Mouse (Mus musculus) heart, adult 2 months (tissue): ENCODE results near the gene Slc25a51. TPM values are rescaled to one million over a fixed set of nuclear protein-coding genes. Genes with fewer than 3 reads are reported as not detected.

Experiments
- DNase-seq, 2 experiments: peaks; one replicate each; pipeline ENCODE4 v3.0.0; 2021
- H3K27ac ChIP-seq: fragments of 200-600 bp; 2 replicates; pipeline ENCODE4 v1.8.1; 2022
- H3K27me3 ChIP-seq: fragments of 200-500 bp; 2 replicates; pipeline ENCODE4 v1.6.1; 2012; ENCODE audit warnings: mild to moderate bottlenecking, low read length, inconsistent platforms, mixed read lengths; ENCODE audit not compliant: control insufficient read depth, insufficient read depth
- H3K36me3 ChIP-seq: fragments of 200-500 bp; 2 replicates; pipeline ENCODE4 v1.6.1; 2012; ENCODE audit warnings: low read length, inconsistent platforms; ENCODE audit not compliant: control insufficient read depth, insufficient read depth
- H3K4me1 ChIP-seq: fragments of 200-500 bp; 2 replicates; pipeline ENCODE4 v1.6.1; 2011; ENCODE audit warnings: low read length; ENCODE audit not compliant: control insufficient read depth, insufficient read depth
- H3K4me3 ChIP-seq: fragments of 200-600 bp; 2 replicates; pipeline ENCODE4 v1.8.1; 2022
- H3K79me2 ChIP-seq: fragments of 200-500 bp; replicated peaks from 2 replicates; pipeline ENCODE4 v1.6.1; 2012; ENCODE audit warnings: mild to moderate bottlenecking, inconsistent platforms, low read length, moderate library complexity, mixed read lengths; ENCODE audit not compliant: control insufficient read depth, insufficient read depth
- H3K9ac ChIP-seq: fragments of 200-500 bp; 2 replicates; pipeline ENCODE4 v1.6.1; 2012; ENCODE audit warnings: low read depth, mild to moderate bottlenecking, control low read depth, inconsistent platforms, low read length, mixed read lengths
- CTCF ChIP-seq: fragments of 200-600 bp; IDR thresholded peaks from 2 replicates; pipeline ENCODE4 v1.8.1; 2022; ENCODE audit warnings: antibody characterized with exemption, mild to moderate bottlenecking, moderate library complexity
- EP300 ChIP-seq: fragments of 200-500 bp; IDR thresholded peaks from 2 replicates; pipeline ENCODE4 v1.6.1; 2011; ENCODE audit warnings: low read depth, low read length, control low read depth; ENCODE audit not compliant: insufficient read depth
- POLR2A ChIP-seq: fragments of 200-500 bp; IDR thresholded peaks from 2 replicates; pipeline ENCODE4 v1.6.1; 2011; ENCODE audit warnings: mild to moderate bottlenecking, low read depth, low read length, control low read depth; ENCODE audit not compliant: insufficient read depth
- WGBS: fragments of 180-500 bp; shearing (Covaris S2); methylation state at CpG from one replicate; pipeline ENCODE4 v1.1.7; 2018; 5-methylcytosine and 5-hydroxymethylcytosine counted together
- intact Hi-C: fragments of 180-260 bp; cut with DNase I; formaldehyde crosslinking; loops from one replicate; pipeline ENCODE4 v1.15.1; 2025
- microRNA-seq, 2 experiments: library from miRNA; unstranded; fragments of <30 nt; microRNA quantifications; one replicate each; pipeline ENCODE4 v1.2.0; 2021
- polyA plus RNA-seq: library from polyadenylated mRNA; depleted of rRNA; stranded (reverse); fragments of >200 nt; gene quantifications from 2 replicates; pipeline ENCODE4 v1.2.3, GENCODE M21; 2012; rRNA removed
- total RNA-seq, 2 experiments: library from RNA; stranded (reverse); gene quantifications; 2 replicates each; pipeline ENCODE4 v1.2.3; 2021

The Slc25a51 gene
- total and polyA plus RNA-seq, 3 experiments = 68.9 to 123 (median 103) TPM

- no peak overlapping the region for H3K4me3 ChIP-seq
- TF ChIP-seq EP300 (no peak), POLR2A (no peak), CTCF (no peak)
- no peaks in the 10 kb centered on the region for H3K27me3 ChIP-seq
- H3K9ac ChIP-seq = no peak overlapping the region
- H3K79me2 ChIP-seq = no peaks in the 10 kb centered on the region
- WGBS = 75% methylated on average over 5 of the region's 5 CpGs
- intact Hi-C loops = no loop called here
- H3K4me1 ChIP-seq = no peaks in the 10 kb centered on the region
- H3K27ac ChIP-seq = no peak overlapping the region
- H3K36me3 ChIP-seq = no peaks in the 10 kb centered on the region; the same call in 1 of the 2 replicates
- DNase-seq = no peak
Observed at GRCm38 (mm10) chr4:45374879-45375278, 33.7 kb downstream of the Slc25a51 start.

- Histone ChIP-seq H3K4me1 (no peaks in the 10 kb centered on the region), H3K27ac (no peak overlapping the region), H3K4me3 (no peak overlapping the region), H3K27me3 (no peaks in the 10 kb centered on the region), H3K36me3 (no peaks in the 10 kb centered on the region; the same call in 1 of the 2 replicates), H3K79me2 (no peaks in the 10 kb centered on the region), H3K9ac (no peak overlapping the region)
- WGBS = 90% methylated on average over 3 of the region's 3 CpGs
- intact Hi-C loops = no loop called here
- DNase-seq = no peak
- TF ChIP-seq EP300 (no peak), POLR2A (no peak), CTCF (no peak)
Observed at GRCm38 (mm10) chr4:45371261-45371660, 37.3 kb downstream of the Slc25a51 start.

DNA sequence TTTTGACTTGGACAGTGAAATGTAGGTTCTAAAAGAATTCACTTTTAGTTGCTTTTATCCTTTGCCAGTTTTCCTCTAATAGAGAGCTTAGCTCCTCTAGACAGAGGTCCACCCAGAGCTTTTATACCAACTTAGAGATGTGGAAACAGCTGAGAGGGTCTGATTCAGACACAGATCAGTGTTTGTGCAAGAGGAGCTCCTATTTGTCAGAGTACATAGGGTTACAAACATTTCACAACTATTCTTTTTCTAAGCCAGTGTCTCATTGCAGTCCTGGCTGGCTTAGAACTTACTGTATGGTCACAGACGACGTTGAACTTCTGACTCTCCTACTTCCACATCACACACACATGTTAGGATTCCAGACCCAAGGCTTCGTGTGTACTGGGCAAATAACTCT is 51.9 kb downstream of the Slc25a51 start:
- no peak for DNase-seq
- no peaks in the 10 kb centered on the region for H3K27me3 ChIP-seq
- H3K9ac ChIP-seq = no peak overlapping the region
- no peak overlapping the region for H3K27ac ChIP-seq
- H3K79me2 ChIP-seq = no peaks in the 10 kb centered on the region; the same call in 1 of the 2 replicates
- H3K4me1 ChIP-seq = no peaks in the 10 kb centered on the region; the same call in 1 of the 2 replicates
- intact Hi-C loops = no loop called here
- no peak for TF ChIP-seq POLR2A
- TF ChIP-seq CTCF = no peak
- TF ChIP-seq EP300 = no peak
- peaks cover 5% of the 10 kb centered on the region for H3K36me3 ChIP-seq
- H3K4me3 ChIP-seq = no peak overlapping the region
- 85% methylated on average over 3 of the region's 3 CpGs for WGBS

Small RNA genes within 50 kb of the gene (microRNA-seq; reads per million reads assigned to microRNA genes)
- gene Gm25692 = 0 reads per million in 2 experiments

Other genes with a start within 250 kb of the Slc25a51 start
- under 1 TPM; 0.34 to 0.55 TPM for gene Frmpd1, start 223.9 kb downstream of the Slc25a51 start, total RNA-seq
- 0.41 and 0.47 TPM in 2 replicates for gene Frmpd1, start 223.9 kb downstream of the Slc25a51 start, polyA plus RNA-seq
- 1 to 10 TPM; 4.1 to 4.3 TPM for gene Trmt10b, start 111.6 kb downstream of the Slc25a51 start, total RNA-seq
- 2.7 and 3.2 TPM in 2 replicates for gene Trmt10b, start 111.6 kb downstream of the Slc25a51 start, polyA plus RNA-seq
- 10 to 100 TPM; 10.8 to 11.3 TPM for gene Dcaf10, start 66.7 kb downstream of the Slc25a51 start, total RNA-seq
- gene Dcaf10, start 66.7 kb downstream of the Slc25a51 start, polyA plus RNA-seq = 4.2 and 7.4 TPM in 2 replicates
- gene Exosc3, start 66.0 kb downstream of the Slc25a51 start, total RNA-seq = 10 to 100 TPM; 14.3 to 15.8 TPM
- 8.8 and 9.6 TPM in 2 replicates for gene Exosc3, start 66.0 kb downstream of the Slc25a51 start, polyA plus RNA-seq
- 10 to 100 TPM; 27.2 to 43.0 TPM for gene Shb, start 123.7 kb upstream of the Slc25a51 start, total RNA-seq
- gene Shb, start 123.7 kb upstream of the Slc25a51 start, polyA plus RNA-seq = 19.2 and 19.4 TPM in 2 replicates